Mouse (Mus musculus): ENCODE measurements around the gene Sept1. TPM values are rescaled to one million over a fixed set of nuclear protein-coding genes. Genes with fewer than 3 reads are reported as not detected.
"Not testable (repeated sequence)": the region's sequence is repeated elsewhere in the genome, so short reads cannot be mapped to it uniquely, and the experiment has no call there.

The Sept1 gene
- total and polyA plus RNA-seq, 2 experiments = 1.5 to 4.0 TPM

DNA sequence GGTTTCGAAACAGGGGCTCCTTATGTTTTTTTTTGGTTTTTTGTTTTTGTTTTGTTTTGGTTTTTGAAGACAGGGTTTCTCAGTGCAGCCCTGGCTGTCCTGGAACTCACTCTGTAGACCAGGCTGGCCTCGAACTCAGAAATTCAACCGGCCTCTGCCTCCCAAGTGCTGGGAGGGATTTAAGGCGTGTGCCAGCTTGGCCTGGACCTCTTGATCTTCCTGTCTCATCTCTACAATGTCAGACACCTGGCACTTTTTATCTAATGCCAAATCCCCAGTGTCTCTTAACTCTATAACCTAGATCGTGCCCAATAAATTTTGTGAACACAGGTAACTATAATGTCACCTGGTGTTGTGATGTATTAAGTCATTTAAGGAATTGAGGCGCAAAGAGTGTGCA is 20.4 kb upstream of the Sept1 start:
- no peaks in the 10 kb centered on the region for H3K79me2 ChIP-seq (ENCODE audit: control insufficient read depth, insufficient read depth, low read length)
- peak overlapping the region; percentile 85 for H3K9ac ChIP-seq (ENCODE audit: low read depth, low read length)
- H3K4me1 ChIP-seq (ENCODE audit: control insufficient read depth, insufficient read depth, low read length) = peaks cover 4% of the 10 kb centered on the region; the same call in 1 of the 2 replicates
- TF ChIP-seq POLR2A (IDR thresholded peaks at IDR 0.05; ENCODE audit: extremely low read depth, insufficient read depth, low read length) (no peak), CTCF (IDR thresholded peaks at IDR 0.05; ENCODE audit: low read depth, low read length) (no peak)
- no peak for DNase-seq (ENCODE audit: extremely low read depth, low read depth, low spot score)
- peak overlapping the region; percentile 57; the same call in 1 of the 2 replicates for H3K27ac ChIP-seq (replicated peaks; ENCODE audit: insufficient read depth, low read depth, low read length)
- no peaks in the 10 kb centered on the region for H3K27me3 ChIP-seq (ENCODE audit: control insufficient read depth, insufficient read depth, low read length)
- WGBS = 81% methylated on average over 6 of the region's 6 CpGs
- no peaks in the 10 kb centered on the region for H3K36me3 ChIP-seq (ENCODE audit: control insufficient read depth, insufficient read depth, low read length)
- peak overlapping the region; percentile 76 for H3K4me3 ChIP-seq (ENCODE audit: insufficient read depth, low read depth, low read length)

DNA sequence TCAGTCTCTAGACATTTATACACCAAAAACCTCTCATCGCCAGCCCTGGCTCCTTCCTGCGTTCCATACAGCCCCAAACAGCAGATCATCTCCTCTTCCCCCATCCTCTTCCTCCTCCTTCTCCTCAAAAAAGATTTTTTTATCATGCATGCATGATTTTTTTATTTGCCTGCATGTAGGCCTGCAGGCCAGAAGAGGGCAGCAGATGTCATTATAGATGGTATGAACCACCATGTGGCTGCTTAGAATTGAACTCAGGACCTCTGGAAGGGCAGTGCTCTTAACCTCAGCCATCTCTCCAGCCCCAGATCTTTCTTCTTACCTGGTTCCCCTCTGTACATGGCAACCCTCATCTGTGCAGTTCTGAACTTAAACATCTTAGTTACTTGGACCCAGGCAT is 19.5 kb upstream of the Sept1 start:
- no peaks in the 10 kb centered on the region for H3K79me2 ChIP-seq (ENCODE audit: control insufficient read depth, insufficient read depth, low read length)
- WGBS = 65% methylated on average over 2 of the region's 2 CpGs
- H3K27ac ChIP-seq (replicated peaks; ENCODE audit: insufficient read depth, low read depth, low read length) = no peak overlapping the region
- no peaks in the 10 kb centered on the region for H3K27me3 ChIP-seq (ENCODE audit: control insufficient read depth, insufficient read depth, low read length)
- H3K36me3 ChIP-seq (ENCODE audit: control insufficient read depth, insufficient read depth, low read length) = 0 out of 2 replicates have a peak, but pooled peaks cover 2% of the 10 kb centered on the region
- no peak overlapping the region for H3K9ac ChIP-seq (ENCODE audit: low read depth, low read length)
- peak; percentile 43 for DNase-seq (ENCODE audit: extremely low read depth, low read depth, low spot score)
- no peak overlapping the region for H3K4me3 ChIP-seq (ENCODE audit: insufficient read depth, low read depth, low read length)
- TF ChIP-seq POLR2A (IDR thresholded peaks at IDR 0.05; ENCODE audit: extremely low read depth, insufficient read depth, low read length) (no peak), CTCF (IDR thresholded peaks at IDR 0.05; ENCODE audit: low read depth, low read length) (peak; percentile 34; the same call in 1 of the 2 replicates)
- H3K4me1 ChIP-seq (ENCODE audit: control insufficient read depth, insufficient read depth, low read length) = peaks cover 4% of the 10 kb centered on the region; the same call in 1 of the 2 replicates

GRCm38 (mm10) chr7:127250511-127250910 is 17.6 kb upstream of the Sept1 start:
- H3K36me3 ChIP-seq (ENCODE audit: control insufficient read depth, insufficient read depth, low read length); DNase-seq (ENCODE audit: extremely low read depth, low read depth, low spot score); H3K27ac ChIP-seq (replicated peaks; ENCODE audit: insufficient read depth, low read depth, low read length); H3K4me1 ChIP-seq (ENCODE audit: control insufficient read depth, insufficient read depth, low read length); H3K27me3 ChIP-seq (ENCODE audit: control insufficient read depth, insufficient read depth, low read length); H3K79me2 ChIP-seq (ENCODE audit: control insufficient read depth, insufficient read depth, low read length); H3K9ac ChIP-seq (ENCODE audit: low read depth, low read length); H3K4me3 ChIP-seq (ENCODE audit: insufficient read depth, low read depth, low read length): not testable (repeated sequence)
- 95% methylated on average over 8 of the region's 8 CpGs for WGBS

- peak; percentile 45 for DNase-seq (ENCODE audit: extremely low read depth, low read depth, low spot score)
- TF ChIP-seq POLR2A (IDR thresholded peaks at IDR 0.05; ENCODE audit: extremely low read depth, insufficient read depth, low read length) (no peak), CTCF (IDR thresholded peaks at IDR 0.05; ENCODE audit: low read depth, low read length) (no peak)
- peak overlapping the region; percentile 84 for H3K4me3 ChIP-seq (ENCODE audit: insufficient read depth, low read depth, low read length)
- peaks cover 7% of the 10 kb centered on the region; the same call in 1 of the 2 replicates for H3K79me2 ChIP-seq (ENCODE audit: control insufficient read depth, insufficient read depth, low read length)
- peak overlapping the region; percentile 93 for H3K9ac ChIP-seq (ENCODE audit: low read depth, low read length)
- peaks cover 14% of the 10 kb centered on the region for H3K4me1 ChIP-seq (ENCODE audit: control insufficient read depth, insufficient read depth, low read length)
- peak overlapping the region; percentile 90 for H3K27ac ChIP-seq (replicated peaks; ENCODE audit: insufficient read depth, low read depth, low read length)
- WGBS = 9% methylated on average over 33 of the region's 33 CpGs
- H3K27me3 ChIP-seq (ENCODE audit: control insufficient read depth, insufficient read depth, low read length) = no peaks in the 10 kb centered on the region
- H3K36me3 ChIP-seq (ENCODE audit: control insufficient read depth, insufficient read depth, low read length) = 0 out of 2 replicates have a peak, but pooled peaks cover 2% of the 10 kb centered on the region
Observed at GRCm38 (mm10) chr7:127244658-127245510, 12.0 kb upstream of the Sept1 start.

DNA sequence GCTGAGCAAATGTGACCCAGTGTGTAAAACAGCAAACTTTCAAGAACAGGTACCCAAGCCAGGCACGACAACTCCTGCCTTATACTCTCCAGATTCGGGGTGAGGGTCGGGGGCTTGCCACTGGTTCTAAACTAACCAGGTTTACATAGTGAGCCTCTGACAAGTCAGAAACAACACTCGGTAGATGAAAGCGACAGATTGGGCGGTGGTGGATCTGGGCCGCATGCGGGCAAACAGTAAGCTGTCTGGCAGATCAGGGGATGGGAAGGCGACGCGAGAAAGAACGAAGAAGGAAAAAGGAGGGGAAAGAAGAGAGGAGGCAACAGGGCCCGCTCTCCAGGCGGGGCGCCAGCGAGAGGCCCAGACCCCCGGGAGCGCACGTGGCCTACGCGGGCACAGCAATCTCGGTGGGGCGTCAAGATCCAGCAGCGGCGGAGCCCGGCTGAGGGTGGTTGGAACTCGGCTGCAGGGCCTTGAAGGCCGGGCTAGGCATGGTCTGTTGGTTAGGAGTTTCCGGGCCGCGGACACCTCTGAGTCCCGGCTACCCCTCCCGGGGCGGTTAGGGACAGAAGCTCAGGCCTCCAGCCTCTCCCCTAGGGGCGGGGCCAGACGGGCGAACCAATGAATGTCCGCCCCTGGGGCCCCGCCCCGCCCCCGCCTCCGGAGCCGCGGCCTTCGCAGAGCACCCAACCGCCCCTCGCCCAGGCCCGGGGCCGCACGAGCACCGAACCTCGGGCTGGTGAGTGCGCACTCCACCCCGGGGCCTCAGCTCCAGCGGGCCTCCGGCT is 11.1 kb upstream of the Sept1 start, which contains the start of gene Zfp771:
Gene Zfp771, plus strand, starts transcription at position 405 of the 788 bp plus-strand sequence.
- Histone ChIP-seq H3K36me3 (ENCODE audit: control insufficient read depth, insufficient read depth, low read length) (0 out of 2 replicates have a peak, but pooled peaks cover 2% of the 10 kb centered on the region), H3K79me2 (ENCODE audit: control insufficient read depth, insufficient read depth, low read length) (peaks cover 7% of the 10 kb centered on the region; the same call in 1 of the 2 replicates), H3K4me1 (ENCODE audit: control insufficient read depth, insufficient read depth, low read length) (peaks cover 14% of the 10 kb centered on the region), H3K27me3 (ENCODE audit: control insufficient read depth, insufficient read depth, low read length) (no peaks in the 10 kb centered on the region), H3K27ac (replicated peaks; ENCODE audit: insufficient read depth, low read depth, low read length) (peak within 1 kb of the TSS; percentile 97), H3K9ac (ENCODE audit: low read depth, low read length) (peak within 1 kb of the TSS; percentile 96), H3K4me3 (ENCODE audit: insufficient read depth, low read depth, low read length) (peak within 1 kb of the TSS; percentile 86)
- WGBS = under 1% methylated on average over 53 of the region's 56 CpGs
- TF ChIP-seq CTCF (IDR thresholded peaks at IDR 0.05; ENCODE audit: low read depth, low read length) = no peak
- peak; percentile 89 for TF ChIP-seq POLR2A (IDR thresholded peaks at IDR 0.05; ENCODE audit: extremely low read depth, insufficient read depth, low read length)
- DNase-seq (ENCODE audit: extremely low read depth, low read depth, low spot score) = peak; percentile 81

Measured in liver, adult 2 months (tissue).